Mouse (Mus musculus) layer of hippocampus, adult 2 months (tissue): ENCODE data around the gene Sipa1l1. TPM values are rescaled to one million over a fixed set of nuclear protein-coding genes. Genes with fewer than 3 reads are reported as not detected.

Experiments used
- DNase-seq, 2 experiments: peaks; one replicate each; pipeline ENCODE4 v3.0.0; 2022; ENCODE audit warnings: low spot score in 2 of 2
- H3K27ac ChIP-seq: fragments of 200-600 bp; 2 replicates; pipeline ENCODE4 v1.8.1; 2022
- H3K4me3 ChIP-seq: fragments of 200-600 bp; 2 replicates; pipeline ENCODE4 v1.8.1; 2022; ENCODE audit warnings: mild to moderate bottlenecking
- CTCF ChIP-seq: fragments of 200-600 bp; conservative IDR thresholded peaks from 2 replicates; pipeline ENCODE4 v1.8.1; 2022; ENCODE audit warnings: antibody characterized with exemption, mild to moderate bottlenecking, moderate library complexity
- total RNA-seq, 2 experiments: library from RNA; stranded (reverse); gene quantifications; 2 replicates each; pipeline ENCODE4 v1.2.3; 2021

The Sipa1l1 gene
- total RNA-seq, 2 experiments from 2014 or later, result 233 to 244 TPM

DNA sequence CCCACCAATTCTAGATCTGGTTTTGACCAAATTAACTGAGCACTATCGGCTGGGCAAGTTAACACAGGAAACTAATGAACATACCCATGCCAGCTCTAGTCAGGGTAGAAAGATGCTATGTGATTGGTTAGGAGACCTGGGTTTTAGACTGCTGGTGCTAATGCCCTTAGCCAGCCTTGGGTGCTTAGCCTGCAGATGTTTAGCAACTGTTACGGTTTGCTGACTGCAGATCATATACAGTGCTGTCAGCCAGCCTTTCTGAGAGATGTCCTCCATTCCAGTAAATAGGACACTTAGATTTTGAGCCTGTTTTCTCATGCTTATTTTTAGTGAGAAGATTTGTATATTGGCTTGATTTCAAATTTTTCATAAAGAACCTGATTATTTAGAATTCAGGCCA lies 135.0 kb downstream of the Sipa1l1 start:
- H3K27ac ChIP-seq, result peak overlapping the region; percentile 11; the same call in 1 of the 2 replicates
- TF ChIP-seq CTCF, result no peak

DNA sequence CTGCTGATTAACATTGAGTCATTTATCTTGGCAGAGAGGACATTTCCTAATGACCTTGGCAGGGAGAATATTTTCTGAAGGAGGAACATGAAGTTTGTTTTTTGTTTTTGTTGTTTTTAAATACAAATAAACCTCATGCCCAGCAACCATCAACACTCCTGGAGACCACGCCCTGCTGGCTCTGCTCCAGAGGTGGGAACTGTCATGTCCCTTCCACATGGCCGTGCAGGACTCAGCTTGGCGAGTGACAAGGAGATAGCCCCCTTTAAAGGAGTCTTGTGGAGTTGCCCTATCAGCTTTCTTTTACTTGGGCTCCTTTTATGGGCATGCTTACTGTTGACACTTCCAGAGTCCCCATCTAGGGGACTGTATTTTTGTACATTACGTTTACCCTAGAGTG lies 136.9 kb downstream of the Sipa1l1 start:
- Histone ChIP-seq H3K4me3 (no peak overlapping the region), H3K27ac (no peak overlapping the region)
- DNase-seq, result no peak
- no peak for TF ChIP-seq CTCF

More for the DNA sequence above, 135.0 kb downstream of the Sipa1l1 start:
- no peak overlapping the region for H3K4me3 ChIP-seq
- no peak for DNase-seq

DNA sequence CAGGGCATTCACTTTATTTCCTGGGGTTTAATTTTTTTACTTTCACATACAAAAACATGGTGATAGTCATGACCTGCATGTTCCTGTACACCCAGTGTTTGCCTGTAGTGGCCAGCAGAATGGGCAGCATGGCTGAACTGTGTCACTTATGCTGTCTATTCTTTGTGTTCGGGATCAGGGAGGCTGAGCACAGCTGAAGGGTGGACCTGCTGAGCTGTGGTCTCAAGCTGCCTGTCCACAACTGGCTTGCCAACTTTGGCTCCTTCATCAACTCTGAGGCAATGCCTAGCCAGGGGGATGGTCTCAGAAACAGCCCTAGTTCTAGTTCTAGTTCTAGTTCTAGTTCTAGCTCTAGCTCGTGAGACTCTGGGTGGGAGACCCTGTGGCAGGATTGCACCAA lies 142.5 kb downstream of the Sipa1l1 start:
- no peak overlapping the region for H3K4me3 ChIP-seq
- no peak for DNase-seq
- TF ChIP-seq CTCF, result no peak
- H3K27ac ChIP-seq, result no peak overlapping the region

DNA sequence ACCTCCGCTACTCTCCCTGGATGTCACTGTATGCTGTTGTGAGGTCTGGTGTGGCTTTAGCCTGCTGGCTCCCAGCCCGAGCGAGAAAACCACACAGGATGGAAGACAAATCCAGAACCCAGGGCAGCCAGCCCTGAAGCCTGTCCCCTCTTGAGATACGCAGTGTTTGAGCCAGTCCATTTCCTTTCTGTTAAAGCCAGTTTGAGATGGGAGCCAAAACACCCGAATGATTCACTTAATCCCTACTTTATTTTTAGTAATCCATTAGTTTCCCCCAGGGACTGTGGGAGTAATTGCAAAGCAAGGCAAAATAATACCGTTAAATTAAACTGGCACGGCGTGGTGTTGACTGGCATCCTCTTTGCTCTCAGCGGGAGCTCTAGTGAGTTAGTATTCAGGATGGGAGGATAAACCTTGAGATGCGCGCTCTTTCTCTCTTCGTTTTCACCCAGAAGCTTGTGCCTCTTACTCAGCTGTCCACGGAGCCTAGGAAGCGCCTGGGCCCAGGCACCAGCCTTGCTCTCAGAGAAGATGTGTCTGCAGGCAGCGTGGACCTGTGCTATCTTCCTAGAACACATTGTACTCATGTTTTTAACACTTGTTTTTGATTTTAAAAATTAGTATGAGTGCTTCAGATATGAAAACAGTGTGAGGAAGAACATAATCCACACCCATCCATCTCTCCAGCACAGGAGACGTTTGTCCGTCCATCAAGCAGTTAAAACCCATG lies 143.1 kb downstream of the Sipa1l1 start:
- peak; percentile 49 to 65 for DNase-seq
- Histone ChIP-seq H3K27ac (peak overlapping the region; percentile 32; the same call in 1 of the 2 replicates), H3K4me3 (no peak overlapping the region)
- 0 out of 2 replicates have a peak, but pooled peaks have one; percentile 6 for TF ChIP-seq CTCF

DNA sequence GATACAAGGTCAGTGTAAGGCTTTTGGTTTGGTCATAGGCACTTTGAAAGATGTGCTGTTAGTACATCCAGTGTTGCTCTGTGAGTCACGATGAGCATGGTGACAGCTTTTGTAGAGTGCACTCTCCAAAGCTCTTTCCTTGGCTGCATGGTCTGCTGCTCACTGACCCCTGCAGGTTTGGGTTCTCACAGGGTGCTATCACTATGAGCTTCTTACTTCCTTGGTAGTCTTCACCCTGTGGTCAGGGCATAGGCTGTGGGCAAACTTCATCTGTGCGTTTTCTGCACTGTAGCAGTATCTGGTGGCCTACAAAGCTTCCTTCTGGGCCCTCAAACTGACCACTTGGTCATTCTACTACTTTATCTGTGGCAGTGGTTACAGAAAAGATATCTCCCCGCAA lies 144.0 kb downstream of the Sipa1l1 start:
- DNase-seq, result no peak
- no peak for TF ChIP-seq CTCF
- Histone ChIP-seq H3K27ac (no peak overlapping the region), H3K4me3 (no peak overlapping the region)

DNA sequence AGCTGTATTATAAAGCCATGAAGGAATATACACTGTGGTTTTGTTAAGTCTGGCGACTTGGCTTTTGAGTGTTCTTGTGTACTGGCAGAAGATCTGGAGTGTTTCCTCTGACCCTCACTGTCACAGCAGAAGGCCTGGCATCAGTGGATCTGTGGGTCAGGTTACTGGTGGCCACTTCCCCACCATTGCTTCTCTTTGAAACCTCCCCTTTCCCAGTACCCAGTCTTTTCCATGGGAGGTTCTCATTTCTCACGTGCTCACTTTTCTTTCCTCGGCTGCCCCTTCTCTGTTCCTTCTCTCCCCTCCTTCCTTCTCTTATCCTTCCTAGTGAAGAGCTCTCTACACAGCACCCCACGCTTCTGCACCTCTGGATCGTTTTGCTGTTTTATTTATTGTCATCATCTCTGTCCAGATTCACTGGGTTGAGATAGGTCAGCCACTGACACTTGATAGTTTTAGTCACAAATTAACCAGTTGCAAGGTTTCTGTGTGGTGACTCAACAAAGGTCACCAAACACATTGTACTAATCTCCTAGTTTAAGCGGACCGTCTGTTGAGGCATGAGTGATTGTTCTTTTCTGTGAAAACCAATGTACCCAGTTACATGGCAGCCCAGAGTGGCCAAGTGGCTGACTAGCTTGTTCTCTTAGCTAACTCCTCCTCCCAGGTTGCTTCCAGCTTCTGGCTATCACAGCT lies 150.5 kb downstream of the Sipa1l1 start:
- no peak for TF ChIP-seq CTCF
- H3K27ac ChIP-seq, result no peak overlapping the region
- H3K4me3 ChIP-seq, result no peak overlapping the region
- DNase-seq, result no peak

DNA sequence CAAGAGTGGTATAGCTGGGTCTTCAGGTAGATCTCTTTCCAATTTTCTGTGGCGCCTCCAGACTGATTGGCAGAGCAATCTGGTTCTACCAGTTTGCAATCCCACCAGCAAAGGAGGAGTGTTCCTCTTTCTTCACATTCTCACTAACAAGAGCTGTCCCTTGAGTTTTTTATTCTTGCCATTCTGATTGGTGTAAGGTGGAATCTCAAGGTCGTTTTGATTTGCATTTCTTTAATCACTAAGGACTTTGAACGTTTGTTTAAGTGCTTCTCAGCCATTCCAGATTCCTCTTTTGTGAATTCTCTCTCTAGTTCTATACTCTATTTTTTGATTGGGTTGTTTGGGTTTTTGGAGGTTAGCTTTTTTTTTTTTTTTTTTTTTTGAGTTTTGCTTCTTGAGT lies 151.1 kb downstream of the Sipa1l1 start:
- no peak for TF ChIP-seq CTCF
- no peak overlapping the region for H3K27ac ChIP-seq
- H3K4me3 ChIP-seq, result no peak overlapping the region
- DNase-seq, result no peak

DNA sequence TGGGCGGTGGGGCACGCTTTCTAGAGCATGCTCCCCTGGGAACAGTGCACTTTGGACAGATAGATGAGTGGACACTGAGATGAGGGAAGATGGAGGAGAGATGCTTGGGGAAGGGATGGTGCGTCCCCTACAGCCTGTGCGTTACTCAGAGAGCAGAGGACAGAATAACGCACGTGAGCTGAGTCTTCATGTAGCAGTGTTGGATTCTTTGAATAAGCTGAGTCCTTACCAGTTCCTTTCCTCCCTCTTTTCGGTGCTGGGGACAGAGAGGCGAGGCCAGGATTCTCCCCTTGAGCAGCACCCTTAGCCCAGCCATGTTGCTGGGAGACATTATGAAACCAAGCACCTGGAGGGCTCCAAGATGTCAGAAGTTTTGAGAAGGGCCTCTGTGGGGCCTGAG lies 152.3 kb downstream of the Sipa1l1 start:
- H3K27ac ChIP-seq, result peak overlapping the region; percentile 40; the same call in 1 of the 2 replicates
- TF ChIP-seq CTCF, result no peak
- no peak overlapping the region for H3K4me3 ChIP-seq
- no peak for DNase-seq

DNA sequence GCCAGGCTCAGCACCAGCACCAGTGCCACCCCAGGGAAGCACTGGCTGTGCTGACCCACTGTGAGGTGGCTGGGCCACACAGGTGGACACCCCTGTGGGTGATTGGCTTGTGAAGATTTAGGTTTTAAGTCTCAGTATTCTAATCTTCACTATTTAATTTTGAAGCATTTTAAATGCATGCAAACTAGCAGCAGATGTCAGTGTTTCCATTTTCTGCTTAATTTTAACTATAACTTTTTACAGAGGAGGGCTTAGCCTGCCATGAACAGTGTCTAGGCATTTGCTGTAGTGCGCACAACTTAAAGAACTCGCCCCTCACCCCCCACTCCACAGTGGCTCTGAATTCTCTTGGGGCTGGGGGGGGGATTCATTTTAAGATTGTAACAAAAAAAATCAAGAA lies 152.7 kb downstream of the Sipa1l1 start:
- DNase-seq, result no peak
- peak; percentile 66 for TF ChIP-seq CTCF
- Histone ChIP-seq H3K4me3 (no peak overlapping the region), H3K27ac (peak overlapping the region; percentile 40; the same call in 1 of the 2 replicates)

DNA sequence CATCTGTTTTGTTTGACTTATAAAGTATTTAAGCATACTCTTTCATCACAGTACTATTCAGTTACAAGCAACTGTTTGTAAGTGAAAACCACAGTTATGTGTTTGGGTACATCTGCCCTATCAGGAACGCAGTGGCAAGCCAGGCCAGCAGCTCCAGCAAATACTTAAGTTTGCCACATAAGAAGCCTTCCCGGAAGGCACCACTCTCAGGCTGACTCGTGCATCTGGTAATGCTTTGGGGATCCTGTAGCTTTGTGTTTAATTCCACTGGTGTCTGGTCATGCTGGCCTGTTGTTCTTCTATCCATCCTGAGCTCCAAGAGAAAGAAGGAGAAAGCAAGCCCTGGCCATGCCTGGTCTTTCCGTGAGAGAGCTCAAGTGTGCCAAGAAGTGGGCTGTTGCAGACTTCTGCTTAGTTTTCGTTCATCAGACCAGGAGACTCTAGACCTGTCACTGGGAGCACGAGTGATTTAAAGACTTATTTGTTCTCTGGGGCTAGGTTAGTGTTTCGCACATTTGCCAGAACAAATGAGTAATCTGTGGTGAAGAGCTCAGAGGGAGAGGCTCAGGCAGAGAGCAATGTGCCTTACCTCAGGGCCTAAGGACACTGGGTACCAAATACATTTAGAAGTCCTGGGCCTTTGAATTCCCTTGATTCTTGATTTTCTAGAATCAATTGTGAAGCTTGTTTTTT lies 153.8 kb downstream of the Sipa1l1 start:
- DNase-seq, result no peak
- no peak for TF ChIP-seq CTCF
- no peak overlapping the region for H3K27ac ChIP-seq
- H3K4me3 ChIP-seq, result no peak overlapping the region

DNA sequence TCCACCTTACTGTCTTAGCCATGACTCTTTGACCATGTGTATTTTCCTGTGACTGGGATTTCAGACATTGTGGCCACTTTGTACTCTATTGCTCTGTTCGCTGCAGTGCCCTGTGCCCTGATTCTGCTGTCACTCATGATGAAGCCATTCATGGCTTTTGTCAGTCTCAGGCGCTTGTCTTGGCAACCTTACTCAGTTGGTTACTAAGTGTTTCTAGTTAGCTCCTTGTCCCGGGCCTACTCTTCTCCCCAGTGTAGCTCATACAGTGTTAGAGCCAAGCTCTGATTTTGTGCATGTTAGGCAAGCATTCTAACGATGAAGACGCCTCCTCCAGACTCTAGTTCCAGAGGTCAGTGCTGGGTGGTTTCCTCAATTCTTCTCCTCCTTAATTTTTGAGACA lies 155.5 kb downstream of the Sipa1l1 start:
- no peak for DNase-seq
- H3K27ac ChIP-seq, result no peak overlapping the region
- H3K4me3 ChIP-seq, result no peak overlapping the region
- no peak for TF ChIP-seq CTCF

DNA sequence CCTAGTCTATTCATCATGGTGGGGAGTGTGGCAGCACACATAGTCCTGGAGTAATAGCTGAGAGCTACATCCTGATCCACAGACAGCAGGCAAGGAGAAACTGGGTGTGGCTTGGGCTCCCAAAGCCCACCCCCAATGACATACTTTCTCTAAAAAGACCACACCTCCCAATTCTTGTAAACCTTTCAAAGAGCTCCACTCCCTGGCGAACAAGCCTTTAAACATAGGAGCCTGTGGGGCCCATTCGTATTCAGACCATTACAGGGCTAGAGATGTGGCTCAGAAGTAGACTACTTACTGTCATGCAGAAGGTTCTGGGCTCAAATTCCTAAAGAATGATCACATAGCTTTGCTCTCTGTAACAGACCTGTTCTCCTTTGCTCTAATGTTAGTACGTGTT lies 156.4 kb downstream of the Sipa1l1 start:
- no peak overlapping the region for H3K27ac ChIP-seq
- no peak for TF ChIP-seq CTCF
- no peak for DNase-seq
- H3K4me3 ChIP-seq, result no peak overlapping the region

DNA sequence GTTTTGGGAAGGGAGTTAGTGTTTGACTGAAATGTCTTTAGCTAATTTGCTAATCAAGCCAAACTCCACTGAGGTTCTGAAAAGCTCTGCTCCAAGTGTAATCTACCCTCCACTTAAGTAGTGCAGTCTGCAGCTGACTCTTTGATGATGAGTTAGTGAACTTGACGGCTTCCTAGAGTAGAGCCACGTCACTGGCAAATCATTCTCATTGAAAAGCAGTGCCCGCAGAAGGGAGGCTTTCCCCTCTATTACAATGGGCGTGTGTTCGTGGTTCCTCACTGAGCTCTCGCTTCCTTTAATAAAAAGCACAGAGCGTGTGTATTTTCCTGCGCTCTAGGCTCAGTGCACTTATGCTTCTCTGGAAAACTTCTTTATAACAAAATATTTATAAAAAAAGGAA lies 157.3 kb downstream of the Sipa1l1 start:
- no peak for DNase-seq
- H3K4me3 ChIP-seq, result no peak overlapping the region
- no peak for TF ChIP-seq CTCF
- H3K27ac ChIP-seq, result no peak overlapping the region
